Mouse (Mus musculus): ENCODE measurements around the gene Fmo2.

Gene Fmo2

DNA sequence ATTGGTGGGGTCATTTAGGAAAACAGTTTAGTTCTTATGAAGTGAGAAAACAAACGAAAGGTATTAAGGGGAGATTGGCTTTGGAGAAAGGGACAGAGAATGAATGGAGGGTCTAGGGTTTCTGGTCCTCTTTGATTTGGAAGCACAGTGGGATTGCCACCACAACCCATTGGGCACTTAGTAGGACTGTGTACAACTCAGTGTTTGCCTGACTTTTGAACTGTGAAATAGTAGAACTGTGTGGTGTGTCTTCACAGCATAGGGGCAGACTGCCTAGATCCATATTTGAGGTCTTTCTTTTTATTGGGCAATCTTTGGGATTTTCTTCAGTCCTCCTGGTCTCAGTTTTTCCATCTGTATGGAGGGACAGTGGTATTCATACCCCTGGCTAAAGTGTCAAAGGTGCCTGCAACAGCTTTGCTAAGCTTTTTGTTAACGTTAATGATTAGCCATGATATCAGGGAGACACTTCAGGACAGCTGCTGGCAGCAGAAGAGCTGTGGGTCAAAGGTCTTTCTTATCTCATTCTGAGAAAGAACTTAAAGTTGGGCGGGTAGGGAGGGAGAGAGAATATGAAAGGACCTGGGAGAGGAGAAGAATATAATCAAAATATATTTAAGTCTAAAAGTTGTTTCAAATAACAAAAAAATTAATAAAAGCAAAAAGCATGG, 44.6 kb downstream of the Fmo2 start:
- no peak for DNase-seq (ENCODE audit: low spot score)

DNA sequence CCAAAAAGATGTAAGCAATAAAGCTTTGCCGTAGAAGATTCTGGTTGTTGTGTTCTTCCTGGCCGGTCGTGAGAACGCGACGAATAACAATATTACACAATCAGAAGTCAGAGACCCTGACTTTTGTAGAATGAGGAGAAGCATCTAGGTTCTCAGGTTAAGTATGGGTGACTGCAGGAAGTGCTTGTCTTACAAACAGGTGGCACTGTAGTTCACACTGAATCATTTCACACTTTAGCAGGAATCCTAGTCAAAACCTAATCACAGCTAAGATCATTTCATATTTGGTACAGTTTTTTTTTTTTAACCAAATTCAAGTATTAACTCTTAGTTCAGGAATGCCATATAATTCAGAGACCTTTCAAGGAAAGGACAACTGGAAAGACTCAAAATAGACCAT, 51.0 kb downstream of the Fmo2 start:
- no peak for DNase-seq (ENCODE audit: low spot score)

DNA sequence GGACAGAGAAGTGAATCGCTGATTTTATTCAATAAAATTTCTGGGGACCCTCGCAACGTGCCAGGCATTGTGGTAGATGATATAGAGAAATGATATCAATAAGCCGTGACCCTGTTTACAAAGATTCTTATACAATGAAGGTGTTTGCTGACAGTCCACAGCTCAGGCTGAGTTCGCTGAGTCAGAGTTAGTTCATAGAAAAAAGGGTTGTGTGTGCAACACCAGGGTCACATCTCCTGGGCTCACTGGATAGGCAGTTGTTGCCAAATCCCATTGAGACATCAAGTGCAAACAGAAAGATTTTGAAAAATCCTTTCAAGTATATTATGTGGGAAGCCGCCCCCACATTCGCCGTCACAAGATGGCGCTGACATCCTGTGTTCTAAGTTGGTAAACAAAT, 58.3 kb downstream of the Fmo2 start:
- DNase-seq (ENCODE audit: low spot score) = no peak

DNA sequence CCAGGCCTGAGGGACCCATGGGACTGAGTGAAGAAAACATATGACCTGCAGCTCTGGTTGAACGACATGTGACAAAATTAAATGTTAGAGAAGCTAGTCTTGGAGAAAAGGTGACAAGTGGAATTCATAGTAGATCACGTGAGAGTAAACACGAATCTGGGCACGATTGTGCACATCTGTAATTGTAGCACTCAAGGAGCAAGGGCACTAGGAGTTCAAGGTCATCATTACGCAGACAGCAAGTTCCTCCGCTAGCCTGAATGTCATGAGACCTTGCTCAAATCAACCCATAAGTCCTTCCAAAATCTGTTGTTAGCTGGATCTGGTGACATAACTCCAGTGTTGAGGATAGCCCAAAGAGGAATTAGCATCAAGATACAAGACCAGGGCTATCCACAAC, 59.5 kb downstream of the Fmo2 start:
- DNase-seq (ENCODE audit: low spot score) = no peak

DNA sequence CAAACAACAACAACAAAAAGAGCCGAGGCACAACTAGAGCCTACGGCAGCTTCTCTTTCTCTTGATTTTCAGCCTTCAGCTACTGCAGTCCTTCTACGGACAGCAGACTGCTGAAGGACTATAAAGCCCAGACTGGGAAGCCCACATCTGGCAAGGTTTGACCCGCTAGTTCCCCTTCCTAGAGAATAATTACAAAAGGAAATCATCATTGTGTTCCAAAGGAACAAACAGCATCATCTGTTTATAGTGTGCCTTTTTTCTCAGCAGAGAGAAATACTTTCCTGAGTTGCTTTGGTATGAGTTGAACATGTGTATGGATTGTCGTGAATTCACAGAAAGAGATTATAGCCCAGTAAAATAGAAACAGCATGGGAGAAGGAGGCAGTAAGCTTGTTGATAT, 64.2 kb downstream of the Fmo2 start:
- no peak for DNase-seq (ENCODE audit: low spot score)

DNA sequence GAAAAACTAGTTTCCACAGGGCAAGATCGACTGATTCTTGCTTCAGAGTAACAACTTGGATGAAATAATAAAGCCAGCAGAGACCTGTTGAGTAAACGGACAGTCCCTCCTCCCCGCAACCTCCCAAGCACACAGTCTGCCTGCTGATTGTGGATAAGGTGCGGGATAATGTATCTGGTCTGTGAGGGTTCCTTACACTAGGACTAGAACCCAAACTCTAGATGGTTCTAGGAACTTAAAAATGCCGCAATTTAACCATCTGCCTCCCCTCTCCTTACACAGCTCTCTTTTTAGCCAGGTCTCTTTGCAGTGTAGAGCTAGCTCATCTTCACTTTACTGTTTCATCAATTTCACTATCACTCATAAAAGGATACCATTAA, 66.0 kb downstream of the Fmo2 start:
- DNase-seq (ENCODE audit: low spot score) = no peak

DNA sequence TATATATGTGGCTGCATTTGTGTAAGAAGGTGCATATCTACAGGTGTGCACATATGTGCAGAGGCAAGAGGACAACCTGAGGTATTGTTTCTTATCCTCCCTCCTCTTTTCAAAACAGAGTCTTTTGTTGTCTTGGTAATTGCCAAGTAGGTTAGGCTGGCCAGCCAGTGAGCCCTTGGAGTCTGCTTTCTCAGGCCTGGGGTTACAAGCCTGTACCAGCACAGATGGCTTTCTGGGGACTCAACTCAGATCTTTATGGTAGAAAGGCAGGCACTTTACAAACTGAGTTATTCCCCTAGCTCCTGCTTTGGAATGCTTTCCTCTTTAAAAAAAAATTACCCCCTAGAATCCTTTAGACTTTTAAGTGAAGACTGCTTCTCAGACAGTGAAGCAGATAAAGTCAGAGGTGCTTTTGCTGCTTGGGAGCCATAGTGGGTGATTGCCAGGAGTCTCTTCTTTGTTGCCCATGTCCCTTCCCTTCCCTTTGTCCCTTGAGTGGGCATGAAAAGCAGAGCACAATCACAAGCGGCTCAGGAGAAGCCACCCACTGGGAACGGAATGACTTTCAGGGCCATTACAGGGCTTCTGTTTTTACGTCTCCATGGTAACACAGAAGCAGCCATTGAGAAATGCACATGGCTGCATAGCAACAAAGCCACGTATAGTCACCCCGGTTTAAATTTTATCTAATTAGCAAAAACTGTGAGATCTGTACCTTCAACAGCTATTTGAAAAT, 66.5 kb downstream of the Fmo2 start:
- DNase-seq (ENCODE audit: low spot score) = no peak
